ENCODE assay signal across 16 mouse cellular contexts in genomic region chr12:112922541-112922940, GRCm38 (mm10). TPM values are rescaled to one million over a fixed set of nuclear protein-coding genes. Genes with fewer than 3 reads are reported as not detected.
DNase-seq lines count a peak whose midpoint lies in the region; ATAC-seq lines count a peak whose summit lies in the region.
"Had no signal": no experiment of that assay in that cellular context is flagged by ENCODE, and none has a peak within 500 bp of the region (broad histone marks: within the 10 kb centered on the region; RNA-seq: fewer than 3 reads in every experiment).

No protein-coding gene starts in this region.

- H3K36me3 ChIP-seq in midbrain, embryonic 11.5 days (ENCODE audit: control insufficient read depth, insufficient read depth, low read length): no peaks in the 10 kb centered on the region
- peaks cover 24% of the 10 kb centered on the region for H3K36me3 ChIP-seq in midbrain, embryonic 14.5 days (ENCODE audit: control insufficient read depth, insufficient read depth, low read length)
- H3K36me3 ChIP-seq in forebrain, embryonic 16.5 days (ENCODE audit: control insufficient read depth, insufficient read depth): no peaks in the 10 kb centered on the region
- H3K36me3 ChIP-seq in midbrain, embryonic 16.5 days (ENCODE audit: control insufficient read depth, insufficient read depth, low read length): peaks cover 9% of the 10 kb centered on the region; the same call in 1 of the 2 replicates
- H3K36me3 ChIP-seq: limb, embryonic 12.5 days had no signal

- DNase-seq in cerebellum, postnatal 10 days: peak; percentile 40 to 53
- no peak for DNase-seq in cerebellum, adult 18-20 months
- DNase-seq in midbrain, embryonic 11.5 days (ENCODE audit: low spot score, missing footprints): no peak
- no peak for DNase-seq in midbrain, embryonic 14.5 days
- no peak for DNase-seq in frontal cortex, postnatal 25 days (ENCODE audit: low spot score in 2 of 2)
- no peak for DNase-seq in spleen, adult 12 weeks (ENCODE audit: low spot score)
- DNase-seq: adrenal gland, postnatal 36 days; cerebellum, postnatal 25 days; kidney, adult 8-10 months; layer of hippocampus, postnatal 36 days; lung, postnatal 10 days had no signal

- no peak overlapping the region for H3K4me3 ChIP-seq in midbrain, embryonic 11.5 days (ENCODE audit: low read depth, low read length)
- H3K4me3 ChIP-seq in midbrain, embryonic 14.5 days (replicated peaks; ENCODE audit: low read depth, low read length): no peak overlapping the region
- no peak overlapping the region for H3K4me3 ChIP-seq in forebrain, embryonic 16.5 days (replicated peaks; ENCODE audit: low read length)
- no peak overlapping the region for H3K4me3 ChIP-seq in midbrain, embryonic 16.5 days (ENCODE audit: low read depth, low read length)
- H3K4me3 ChIP-seq: embryonic facial prominence, embryonic 15.5 days; limb, embryonic 12.5 days had no signal

- peak; percentile 74 for ATAC-seq in midbrain, embryonic 11.5 days (ENCODE audit: low FRiP score)
- ATAC-seq in midbrain, embryonic 14.5 days (ENCODE audit: low FRiP score, low TSS enrichment): no peak
- ATAC-seq in forebrain, embryonic 16.5 days: peak; percentile 30; the same call in 1 of the 2 replicates
- 0 out of 2 replicates have a peak, but pooled peaks have one; percentile 11 for ATAC-seq in midbrain, embryonic 16.5 days

- H3K27ac ChIP-seq in midbrain, embryonic 11.5 days (ENCODE audit: low read depth, low read length): peak overlapping the region; percentile 25; the same call in 1 of the 2 replicates
- no peak overlapping the region for H3K27ac ChIP-seq in midbrain, embryonic 14.5 days (replicated peaks; ENCODE audit: low read depth, low read length)
- H3K27ac ChIP-seq in forebrain, embryonic 16.5 days (ENCODE audit: low read length): no peak overlapping the region
- H3K27ac ChIP-seq in midbrain, embryonic 16.5 days (ENCODE audit: low read length): no peak overlapping the region
- H3K27ac ChIP-seq: embryonic facial prominence, embryonic 15.5 days; limb, embryonic 12.5 days; liver, embryonic 14.5 days had no signal

- peaks cover 13% of the 10 kb centered on the region for H3K4me1 ChIP-seq in midbrain, embryonic 11.5 days (ENCODE audit: control insufficient read depth, insufficient read depth, low read length)
- H3K4me1 ChIP-seq in midbrain, embryonic 14.5 days (ENCODE audit: control insufficient read depth, insufficient read depth, low read length): peaks cover 17% of the 10 kb centered on the region
- peaks cover 9% of the 10 kb centered on the region for H3K4me1 ChIP-seq in forebrain, embryonic 16.5 days (replicated peaks; ENCODE audit: control insufficient read depth, insufficient read depth, low read length)
- H3K4me1 ChIP-seq in midbrain, embryonic 16.5 days (ENCODE audit: control insufficient read depth, insufficient read depth, low read length): peaks cover 17% of the 10 kb centered on the region

- 0 out of 2 replicates have a peak overlapping the region, but pooled peaks have one; percentile 5 for H3K9ac ChIP-seq in midbrain, embryonic 11.5 days (ENCODE audit: low read length)
- no peak overlapping the region for H3K9ac ChIP-seq in midbrain, embryonic 14.5 days (replicated peaks; ENCODE audit: low read length)
- no peak overlapping the region for H3K9ac ChIP-seq in forebrain, embryonic 16.5 days (replicated peaks; ENCODE audit: low read depth, low read length)
- no peak overlapping the region for H3K9ac ChIP-seq in midbrain, embryonic 16.5 days (ENCODE audit: low read depth, low read length)
- H3K9ac ChIP-seq: embryonic facial prominence, embryonic 15.5 days; limb, embryonic 12.5 days; liver, embryonic 14.5 days had no signal

- H3K9me3 ChIP-seq in midbrain, embryonic 11.5 days (ENCODE audit: control insufficient read depth, low read length): no peaks in the 10 kb centered on the region
- no peaks in the 10 kb centered on the region for H3K9me3 ChIP-seq in midbrain, embryonic 14.5 days (ENCODE audit: control insufficient read depth, low read length)
- H3K9me3 ChIP-seq in forebrain, embryonic 16.5 days (ENCODE audit: control insufficient read depth, low read length): no peaks in the 10 kb centered on the region
- H3K9me3 ChIP-seq in midbrain, embryonic 16.5 days (replicated peaks; ENCODE audit: control insufficient read depth, low read length, poor library complexity, severe bottlenecking): no peaks in the 10 kb centered on the region
- H3K9me3 ChIP-seq: embryonic facial prominence, embryonic 15.5 days; limb, embryonic 12.5 days had no signal

- no peak overlapping the region for H3K4me2 ChIP-seq in midbrain, embryonic 11.5 days
- no peak overlapping the region for H3K4me2 ChIP-seq in midbrain, embryonic 14.5 days (ENCODE audit: low read length)
- H3K4me2 ChIP-seq in forebrain, embryonic 16.5 days (ENCODE audit: low read length): no peak overlapping the region
- no peak overlapping the region for H3K4me2 ChIP-seq in midbrain, embryonic 16.5 days (ENCODE audit: low read length)
- H3K4me2 ChIP-seq: embryonic facial prominence, embryonic 15.5 days; limb, embryonic 12.5 days had no signal

- peaks cover 9% of the 10 kb centered on the region for H3K27me3 ChIP-seq in midbrain, embryonic 11.5 days (ENCODE audit: control insufficient read depth, insufficient read depth, low read length)
- H3K27me3 ChIP-seq in midbrain, embryonic 14.5 days (ENCODE audit: control insufficient read depth, insufficient read depth, low read length): no peaks in the 10 kb centered on the region; the same call in 1 of the 2 replicates
- peaks cover 6% of the 10 kb centered on the region; the same call in 1 of the 2 replicates for H3K27me3 ChIP-seq in forebrain, embryonic 16.5 days (replicated peaks; ENCODE audit: control insufficient read depth, insufficient read depth, low read length)
- peaks cover 2% of the 10 kb centered on the region; the same call in 1 of the 2 replicates for H3K27me3 ChIP-seq in midbrain, embryonic 16.5 days (ENCODE audit: control insufficient read depth, insufficient read depth, low read depth, low read length)

- 12% methylated on average over 3 of the region's 3 CpGs for WGBS in midbrain, embryonic 11.5 days
- WGBS in midbrain, embryonic 14.5 days: 13% methylated on average over 3 of the region's 3 CpGs
- 20% methylated on average over 3 of the region's 3 CpGs for WGBS in forebrain, embryonic 16.5 days
- WGBS in midbrain, embryonic 16.5 days: 16% methylated on average over 3 of the region's 3 CpGs

RNA-seq across cellular contexts. Expression of gene Jag2, which starts 7.0 kb away (rescaled TPM):
- polyA plus RNA-seq in midbrain, embryonic 11.5 days (2014; fragmentation: Nextera tagmentation; extraction: Ambion mirVana): 3.0 and 3.2 TPM in 2 replicates
- 15.1 and 18.5 TPM in 2 replicates for polyA plus RNA-seq in midbrain, embryonic 14.5 days (2014; fragmentation: Nextera tagmentation; extraction: Ambion mirVana)
- 7.9 and 10.7 TPM in 2 replicates for polyA plus RNA-seq in forebrain, embryonic 16.5 days (2015; fragmentation: Nextera tagmentation; extraction: Ambion mirVana)
- polyA plus RNA-seq in midbrain, embryonic 16.5 days (2015; fragmentation: Nextera tagmentation; extraction: Ambion mirVana): 10.4 and 14.8 TPM in 2 replicates

RNA-seq across cellular contexts. Expression of gene Nudt14, which starts 19.4 kb away (rescaled TPM):
- polyA plus RNA-seq in midbrain, embryonic 11.5 days (2014; fragmentation: Nextera tagmentation; extraction: Ambion mirVana): 54.0 and 61.7 TPM in 2 replicates
- polyA plus RNA-seq in midbrain, embryonic 14.5 days (2014; fragmentation: Nextera tagmentation; extraction: Ambion mirVana): 53.2 and 59.4 TPM in 2 replicates
- polyA plus RNA-seq in forebrain, embryonic 16.5 days (2015; fragmentation: Nextera tagmentation; extraction: Ambion mirVana): 53.4 and 57.0 TPM in 2 replicates
- polyA plus RNA-seq in midbrain, embryonic 16.5 days (2015; fragmentation: Nextera tagmentation; extraction: Ambion mirVana): 48.0 and 53.1 TPM in 2 replicates

RNA-seq across cellular contexts. Expression of gene Btbd6, which starts 53.7 kb away (rescaled TPM):
- polyA plus RNA-seq in midbrain, embryonic 11.5 days (2014; fragmentation: Nextera tagmentation; extraction: Ambion mirVana): 17.5 and 19.2 TPM in 2 replicates
- 49.8 and 54.3 TPM in 2 replicates for polyA plus RNA-seq in midbrain, embryonic 14.5 days (2014; fragmentation: Nextera tagmentation; extraction: Ambion mirVana)
- polyA plus RNA-seq in forebrain, embryonic 16.5 days (2015; fragmentation: Nextera tagmentation; extraction: Ambion mirVana): 41.4 and 49.7 TPM in 2 replicates
- polyA plus RNA-seq in midbrain, embryonic 16.5 days (2015; fragmentation: Nextera tagmentation; extraction: Ambion mirVana): 55.5 and 58.8 TPM in 2 replicates

RNA-seq across cellular contexts. Expression of gene Gpr132, which starts 54.5 kb away (rescaled TPM):
- not detected in 2 replicates for polyA plus RNA-seq in midbrain, embryonic 11.5 days (2014; fragmentation: Nextera tagmentation; extraction: Ambion mirVana)
- 0.08 TPM in 1 of 2 replicates, not detected in the other for polyA plus RNA-seq in midbrain, embryonic 14.5 days (2014; fragmentation: Nextera tagmentation; extraction: Ambion mirVana)
- polyA plus RNA-seq in forebrain, embryonic 16.5 days (2015; fragmentation: Nextera tagmentation; extraction: Ambion mirVana): not detected in 2 replicates
- polyA plus RNA-seq in midbrain, embryonic 16.5 days (2015; fragmentation: Nextera tagmentation; extraction: Ambion mirVana): 0.14 TPM in 1 of 2 replicates, not detected in the other
- polyA plus RNA-seq: limb, embryonic 12.5 days had no signal

Comparison
In these comparisons a context has a peak if more than half of its experiments do, and no peak if none do; other contexts are left out.
1. DNase-seq: peak in cerebellum, postnatal 10 days (2 of 2); none in cerebellum, adult 18-20 months (0 of 2), midbrain, embryonic 11.5 days (single experiment), midbrain, embryonic 14.5 days (single experiment), frontal cortex, postnatal 25 days (0 of 2) and spleen, adult 12 weeks (single experiment).